Mouse (Mus musculus) heart, postnatal 14 days (tissue): ENCODE data around the gene Mrgprh. TPM values are rescaled to one million over a fixed set of nuclear protein-coding genes. Genes with fewer than 3 reads are reported as not detected.
A peak's percentile ranks its signal among the peaks of the same experiment; 100 is the strongest.
"Not testable (repeated sequence)": the region's sequence is repeated elsewhere in the genome, so short reads cannot be mapped to it uniquely, and the experiment has no call there.

Source experiments
- DNase-seq, 2 experiments: peaks; one replicate each; pipeline ENCODE4 v3.0.0; 2021 to 2022
- intact Hi-C: fragments of 180-260 bp; cut with DNase I; formaldehyde crosslinking; loops from one replicate; pipeline ENCODE4 v1.15.1; 2025
- total RNA-seq, 2 experiments: library from RNA; stranded (reverse); gene quantifications; 2 replicates each; pipeline ENCODE4 v1.2.3; 2021

Gene Mrgprh
- total RNA-seq, 2 experiments from 2014 or later, result 3.6 to 4.1 TPM

DNA sequence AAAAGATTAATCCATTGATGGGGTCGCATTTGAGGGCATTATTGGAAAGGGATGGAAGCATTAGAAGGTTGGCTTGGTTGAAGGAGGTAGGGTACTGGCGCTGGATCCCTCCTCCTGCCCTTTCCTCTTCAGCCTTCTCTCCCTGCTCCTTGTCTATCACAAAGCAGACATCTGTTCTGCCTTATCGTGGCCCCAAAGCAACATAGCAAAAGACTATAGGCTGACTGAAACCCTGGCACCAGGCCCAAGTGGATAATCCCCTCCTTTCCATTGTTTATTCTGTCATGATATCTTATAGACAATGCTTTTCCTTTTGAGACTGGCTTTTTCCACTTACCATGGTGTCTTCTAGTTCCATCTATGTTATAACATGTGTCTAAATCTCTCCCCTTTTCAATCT is 10.4 kb upstream of the Mrgprh start:
- no peak for DNase-seq
- intact Hi-C loops, result no loop called here

DNA sequence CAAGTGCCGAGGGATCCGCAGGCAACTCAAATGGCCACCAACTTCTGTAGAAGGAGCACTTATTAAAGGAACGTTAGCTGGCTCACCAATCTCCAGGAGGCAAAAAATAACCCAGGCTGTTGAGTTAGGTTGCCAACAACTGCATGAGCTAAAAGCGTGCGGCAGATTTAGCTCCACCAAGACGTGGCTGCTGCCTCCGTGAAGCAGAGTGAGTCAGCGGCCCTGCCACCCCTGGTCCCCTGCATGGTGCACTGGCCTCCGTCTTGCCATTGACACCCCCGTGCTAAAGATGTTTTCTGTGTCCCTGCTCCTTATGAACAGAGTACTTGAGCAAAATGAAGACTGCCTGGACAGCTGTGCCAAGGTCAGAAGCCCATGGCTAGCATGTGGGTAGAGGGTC is 9.0 kb upstream of the Mrgprh start:
- intact Hi-C loops, result no loop called here
- DNase-seq, result peak; percentile 18 to 24

DNA sequence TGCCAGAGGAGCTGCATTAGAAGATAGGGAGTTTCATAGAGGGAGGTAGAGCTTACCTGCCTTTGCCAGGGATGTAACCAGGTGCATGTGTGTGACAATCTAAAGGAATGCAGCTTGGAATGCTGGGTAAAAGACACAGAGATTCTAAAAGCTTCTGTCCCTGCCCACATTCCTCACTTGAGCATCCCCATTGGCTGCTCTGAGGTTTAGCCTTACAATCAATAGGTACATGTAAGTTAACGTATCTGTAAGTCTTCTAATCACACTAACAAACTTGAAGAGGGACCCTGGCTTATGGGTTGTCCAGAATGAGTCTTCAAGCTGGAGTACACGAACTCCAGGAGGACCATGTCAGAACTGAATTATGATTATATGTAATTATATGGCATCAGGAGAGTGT is 7.8 kb upstream of the Mrgprh start, which contains the start of gene Mas1:
TSS of gene Mas1 (minus strand) at position 101 of the 400 bp plus-strand sequence.
- intact Hi-C loops, result no loop called here

DNA sequence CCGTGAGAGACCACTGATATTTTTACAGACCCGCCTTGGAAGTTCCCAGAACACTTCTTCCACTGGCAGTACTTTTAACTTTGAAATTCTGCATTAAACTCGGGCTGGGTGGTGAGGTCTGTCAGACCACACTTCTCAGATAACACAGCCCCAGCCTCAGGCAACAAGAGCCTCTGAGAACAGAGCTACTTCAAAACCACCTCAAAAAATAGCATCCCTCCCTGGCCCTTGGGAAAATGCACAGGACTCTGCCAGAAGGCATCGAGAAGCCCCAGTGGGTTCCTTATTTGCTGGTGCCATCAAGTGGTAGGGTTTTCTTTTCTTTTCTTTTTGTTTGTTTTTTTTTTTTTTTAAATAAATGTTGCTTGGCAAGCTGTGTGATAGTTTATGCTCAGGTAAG is 7.2 kb upstream of the Mrgprh start:
- DNase-seq, result no peak
- intact Hi-C loops, result no loop called here

More for the DNA sequence above, 7.8 kb upstream of the Mrgprh start, which contains the start of gene Mas1:
- no peak for DNase-seq

DNA sequence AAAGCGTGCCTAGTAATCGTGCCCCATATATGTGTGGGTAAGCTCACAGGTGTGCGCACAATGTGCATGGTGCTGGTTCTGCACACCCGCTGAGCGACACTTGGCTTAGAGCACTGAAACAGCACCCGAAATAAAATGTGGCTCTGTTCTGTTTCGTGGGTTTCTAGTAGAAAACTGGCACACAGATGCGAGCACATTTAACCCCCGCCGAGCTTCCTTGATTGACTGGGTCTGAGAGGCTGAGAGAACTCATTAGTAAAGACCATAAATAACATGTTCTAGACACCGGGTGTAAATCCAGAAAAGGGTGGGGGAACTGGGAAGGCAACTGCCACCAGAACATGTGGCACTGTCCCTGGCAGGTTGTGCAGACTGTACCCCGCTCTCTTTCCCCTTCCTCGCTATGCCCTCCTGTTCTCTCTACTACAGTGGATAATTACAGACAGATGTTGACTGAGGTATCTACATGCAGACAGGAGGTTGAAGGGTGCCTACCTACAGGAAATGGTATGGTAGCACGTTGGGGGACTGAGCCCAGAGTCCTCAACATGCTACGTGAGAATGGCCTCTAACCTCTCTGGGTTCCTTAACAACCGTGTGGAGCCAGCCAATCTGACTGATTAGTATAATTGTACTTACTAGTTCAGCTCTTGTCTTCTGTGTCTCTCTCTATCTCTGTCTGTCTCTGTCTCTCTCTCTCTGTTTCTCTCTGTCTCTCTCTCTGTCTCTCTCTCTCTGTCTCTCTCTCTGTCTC is 3.4 kb upstream of the Mrgprh start:
- DNase-seq, result no peak
- intact Hi-C loops, result no loop called here

DNA sequence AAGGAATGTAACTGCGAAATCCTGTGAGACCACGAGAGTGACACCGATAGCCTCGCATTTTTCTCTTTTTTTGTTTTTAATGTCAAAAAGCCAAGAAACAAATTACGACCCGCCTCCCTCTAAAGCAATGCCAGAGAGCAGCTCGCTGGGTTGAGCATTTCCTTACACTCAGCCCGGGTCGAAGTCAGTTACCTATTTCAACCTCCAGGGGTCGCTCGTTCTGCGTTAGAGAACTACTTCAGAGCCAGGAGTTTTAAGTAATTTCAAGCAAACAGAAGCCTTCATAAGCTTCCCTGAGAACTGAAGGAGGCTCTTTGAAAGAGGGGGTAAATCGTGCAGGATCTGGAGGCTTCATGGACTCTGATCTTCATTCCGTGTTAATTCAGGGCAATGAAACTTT is 4.3 kb downstream of the Mrgprh start:
- intact Hi-C loops, result loop anchor here (1.0 kb wide), 1 partner anchor 116 kb away; no protein-coding TSS in a partner anchor
- DNase-seq, result peak; percentile 76 to 89

DNA sequence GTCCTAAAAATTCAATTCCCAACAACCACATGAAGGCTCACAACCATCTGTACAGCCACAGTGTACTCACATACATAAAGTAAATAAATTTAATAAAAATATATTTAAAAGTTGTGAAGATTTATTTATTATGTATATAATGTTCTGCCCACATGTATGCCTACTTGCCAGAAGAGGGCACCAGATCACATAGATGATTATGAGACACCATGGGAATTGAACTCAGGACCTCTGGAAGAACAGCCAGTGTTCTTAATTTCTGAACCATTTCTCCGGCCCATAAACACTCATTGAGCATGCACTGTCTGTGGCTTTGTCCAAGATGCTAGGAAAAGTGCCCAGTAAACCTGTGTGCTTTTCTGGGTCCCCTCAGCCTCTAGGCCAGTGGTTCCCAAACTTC is 5.4 kb downstream of the Mrgprh start:
- no peak for DNase-seq
- intact Hi-C loops, result no loop called here

DNA sequence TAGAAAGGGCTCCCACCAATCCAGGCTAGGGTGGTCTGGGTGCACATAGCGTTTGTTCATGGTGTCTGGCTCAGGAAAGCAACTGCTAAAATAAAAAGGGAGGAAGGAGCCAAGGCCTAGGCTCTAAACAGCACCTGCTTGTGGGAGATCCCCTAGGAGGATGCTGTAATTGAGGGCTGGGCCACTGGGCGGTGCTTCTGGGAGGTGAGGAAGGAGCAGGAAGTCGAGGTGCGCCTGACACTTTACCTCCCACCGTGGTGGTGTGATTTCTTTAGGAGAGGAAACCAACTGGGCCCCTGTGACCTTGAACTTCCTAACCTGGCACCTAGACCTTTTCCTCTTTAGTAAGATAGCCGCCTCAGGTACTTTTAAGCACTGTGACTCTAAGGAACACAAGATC is 10.8 kb downstream of the Mrgprh start:
- intact Hi-C loops, result no loop called here
- peak in 1 of 2 experiments; percentile 23 for DNase-seq

DNA sequence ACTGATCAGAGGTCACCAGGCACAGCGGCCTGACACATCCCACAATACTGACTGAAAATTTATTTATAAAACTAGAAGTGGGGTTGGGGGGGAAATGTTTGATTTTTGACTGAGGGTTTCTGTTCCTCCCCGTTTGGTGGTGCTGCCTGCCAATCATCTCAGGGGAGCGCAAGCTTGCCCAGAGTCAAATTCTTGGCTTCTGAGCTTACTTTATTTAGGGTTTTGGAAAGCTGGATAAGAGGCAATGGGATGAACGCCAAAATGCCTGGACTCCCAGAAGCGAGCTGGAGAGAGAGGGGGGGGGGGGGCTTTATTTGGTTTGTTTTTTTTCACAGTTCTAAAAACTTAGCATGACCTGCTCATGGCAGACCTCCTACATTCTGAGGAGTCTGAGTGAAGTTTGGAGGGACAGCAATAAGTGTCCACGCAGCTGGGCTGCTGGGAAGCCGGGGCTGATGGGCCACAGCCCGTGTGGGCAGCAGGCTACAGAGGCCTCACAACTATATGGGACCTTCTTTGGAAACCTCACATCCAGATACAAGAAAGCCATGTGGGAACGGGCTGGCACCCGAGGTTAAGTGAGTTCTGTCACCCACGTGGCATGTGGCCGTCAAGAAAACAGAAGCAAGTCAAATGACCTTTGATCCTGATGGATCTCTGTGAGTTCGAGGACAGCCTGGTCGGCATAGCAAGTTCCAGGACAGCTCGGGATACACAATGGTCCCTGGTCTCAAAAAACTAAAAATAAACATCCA is 11.4 kb downstream of the Mrgprh start:
- peak; percentile 25 to 68 for DNase-seq
- intact Hi-C loops, result no loop called here

DNA sequence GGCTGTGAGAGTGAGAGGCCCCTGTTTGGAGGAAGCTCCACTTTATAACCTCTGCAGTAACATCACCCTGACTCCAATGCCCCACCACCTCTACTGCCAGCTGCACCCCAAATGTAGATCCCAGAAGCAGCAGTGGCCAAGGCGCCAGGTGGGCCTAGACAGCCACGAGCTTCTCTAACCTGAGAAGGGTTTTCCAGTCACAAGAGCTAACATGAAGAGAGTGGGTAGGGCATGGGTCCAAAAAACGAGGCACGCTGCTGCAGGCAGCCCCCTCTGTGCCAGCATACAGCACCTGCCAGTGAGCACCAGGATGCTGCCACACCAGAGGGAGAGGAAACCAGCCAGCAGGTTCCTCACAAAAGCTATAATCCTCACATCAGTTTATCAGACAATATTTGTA is 15.2 kb downstream of the Mrgprh start:
- intact Hi-C loops, result no loop called here

DNA sequence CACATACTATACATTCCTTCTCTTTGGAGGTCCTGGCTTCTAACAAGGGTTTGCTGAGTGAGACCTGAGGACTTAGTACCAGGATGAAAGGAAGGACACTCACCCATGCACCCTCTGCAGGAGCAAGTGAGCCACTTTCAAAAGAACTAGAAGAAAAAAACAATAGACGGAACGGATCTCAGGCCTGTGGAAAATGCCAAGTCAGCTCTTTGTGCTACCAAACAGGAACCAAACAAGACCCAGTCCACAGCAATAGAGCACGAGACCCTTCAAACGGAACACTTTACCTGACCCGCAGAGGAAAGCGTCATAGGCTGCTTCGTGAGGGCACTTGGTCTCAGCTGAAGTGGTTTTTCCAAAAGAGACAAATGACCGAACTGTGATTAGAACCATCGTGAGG is 16.2 kb downstream of the Mrgprh start:
- no peak for DNase-seq
- intact Hi-C loops, result no loop called here

More for the DNA sequence above, 15.2 kb downstream of the Mrgprh start:
- DNase-seq, result no peak

DNA sequence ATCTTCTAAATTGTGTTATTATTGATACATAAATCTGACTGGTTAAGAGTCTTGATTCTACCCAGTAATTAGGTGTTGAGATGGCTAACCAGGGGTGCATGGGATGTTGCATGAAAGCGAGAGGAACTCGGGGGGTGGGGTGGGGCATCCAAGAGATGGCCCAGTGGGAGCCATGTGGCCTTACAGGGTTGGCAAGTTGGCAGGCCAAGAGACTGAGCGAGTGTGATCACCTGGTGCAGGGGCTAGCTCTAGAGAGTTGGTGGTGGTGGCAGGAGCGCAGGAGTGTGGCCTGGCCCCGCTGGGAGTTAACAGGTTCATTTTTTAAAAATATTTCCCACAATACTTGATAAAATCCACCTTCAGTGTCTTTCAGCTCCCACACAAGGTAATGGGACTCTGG is 21.8 kb downstream of the Mrgprh start:
- intact Hi-C loops, result no loop called here
- no peak for DNase-seq

DNA sequence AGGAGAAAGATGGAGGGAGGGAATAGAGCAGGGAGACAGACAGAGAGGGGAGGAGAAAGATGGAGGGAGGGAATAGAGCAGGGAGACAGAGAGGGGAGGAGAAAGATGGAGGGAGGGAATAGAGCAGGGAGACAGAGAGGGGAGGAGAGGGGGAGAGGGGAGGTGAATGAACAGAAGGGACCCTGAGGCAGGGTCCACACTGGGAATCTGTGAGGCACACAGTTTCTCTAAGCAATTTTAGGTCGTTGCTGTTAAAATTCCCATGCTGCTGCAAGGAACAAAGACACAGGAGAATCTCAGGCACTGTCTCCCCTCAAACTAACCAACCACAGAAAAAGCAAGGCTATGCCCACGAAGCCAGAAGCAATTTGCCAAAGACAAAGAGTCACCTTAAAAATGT is 22.8 kb downstream of the Mrgprh start:
- DNase-seq, result not testable (repeated sequence)

DNA sequence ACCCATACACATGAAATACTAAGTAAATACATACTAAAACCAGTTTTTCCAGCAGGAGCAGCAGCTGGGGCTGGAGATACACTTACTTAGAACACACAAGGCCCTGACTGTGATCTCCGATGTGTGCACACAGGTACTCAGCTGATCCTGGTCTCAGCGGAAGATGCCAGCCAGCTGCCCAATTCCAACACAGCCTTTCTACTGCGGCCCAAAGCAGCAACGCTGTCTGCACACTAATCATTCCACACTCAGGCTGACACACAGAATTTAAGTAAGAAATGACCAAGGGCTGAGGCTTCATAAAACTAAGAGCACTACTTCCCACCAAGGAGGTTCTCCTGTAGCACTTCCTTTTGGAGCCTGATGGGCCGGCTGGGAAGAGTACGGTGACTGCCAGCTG is 26.5 kb downstream of the Mrgprh start:
- intact Hi-C loops, result no loop called here
- no peak for DNase-seq

More for the DNA sequence above, 22.8 kb downstream of the Mrgprh start:
- intact Hi-C loops, result not testable (repeated sequence)

DNA sequence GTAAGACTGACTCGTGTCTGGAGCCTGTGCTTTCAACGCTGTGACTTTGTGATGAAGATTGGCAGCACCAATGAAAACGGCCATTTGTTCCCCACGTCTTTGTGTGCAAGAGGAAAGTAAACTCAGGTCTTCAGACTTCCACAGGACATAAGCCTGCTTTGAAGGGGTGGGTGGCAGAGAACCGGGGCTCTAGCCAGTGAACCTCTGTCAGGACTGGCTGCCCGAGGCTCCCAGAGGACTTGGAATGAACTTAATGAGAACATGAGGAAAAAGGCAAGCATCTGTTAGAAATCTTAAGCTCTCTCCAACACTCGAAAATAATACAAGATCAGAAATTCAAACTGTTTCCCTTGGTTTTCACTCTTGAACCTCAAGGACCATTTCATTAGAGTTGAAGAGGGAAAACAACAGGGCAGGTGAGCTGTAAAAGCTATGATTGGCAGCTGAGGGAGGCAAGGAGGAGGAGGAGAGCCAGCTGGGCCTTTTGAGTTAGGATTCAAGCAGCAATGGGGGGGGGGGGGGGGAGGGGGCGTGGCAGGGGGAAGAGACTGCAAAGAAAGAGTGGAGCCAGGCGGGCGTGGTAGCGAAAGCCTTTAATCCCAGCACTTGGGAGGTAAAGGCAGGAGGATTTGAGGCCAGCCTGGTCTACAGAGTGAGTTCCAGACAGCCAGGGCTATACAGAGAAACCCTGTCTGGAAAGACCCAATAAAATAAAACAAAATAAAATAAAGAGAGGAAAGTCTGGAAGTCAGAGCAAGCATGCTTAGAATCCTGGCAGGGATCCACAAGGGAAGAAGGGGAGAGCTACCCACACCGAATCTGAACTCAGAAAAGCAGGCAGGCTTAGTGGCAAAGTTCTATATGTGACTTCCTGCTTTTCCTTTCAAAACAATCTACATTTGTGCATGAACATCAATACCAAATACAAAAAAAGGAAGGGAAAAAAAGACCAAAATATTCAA is 27.8 kb downstream of the Mrgprh start:
- intact Hi-C loops, result no loop called here

DNA sequence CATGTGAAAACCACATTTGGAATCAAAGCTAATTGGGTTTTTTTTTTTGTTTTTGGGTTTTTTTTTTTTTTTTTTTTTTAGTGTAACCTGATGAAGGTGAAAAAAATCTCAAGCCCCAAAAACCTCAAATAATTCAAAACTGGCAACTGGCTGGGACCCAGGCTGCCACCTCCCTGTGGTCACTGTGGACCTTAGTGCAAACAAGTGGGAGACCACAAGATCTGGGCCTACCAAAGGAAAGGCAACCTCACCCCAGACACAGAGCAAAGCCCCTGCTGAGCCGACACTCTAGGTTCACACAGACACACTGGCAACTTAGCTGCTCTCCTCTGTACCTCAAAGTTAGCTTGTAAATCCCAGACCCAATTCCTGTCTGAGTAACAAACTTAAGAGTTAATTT is 28.5 kb downstream of the Mrgprh start:
- no peak for DNase-seq
- intact Hi-C loops, result no loop called here

More for the DNA sequence above, 27.8 kb downstream of the Mrgprh start:
- DNase-seq, result no peak

DNA sequence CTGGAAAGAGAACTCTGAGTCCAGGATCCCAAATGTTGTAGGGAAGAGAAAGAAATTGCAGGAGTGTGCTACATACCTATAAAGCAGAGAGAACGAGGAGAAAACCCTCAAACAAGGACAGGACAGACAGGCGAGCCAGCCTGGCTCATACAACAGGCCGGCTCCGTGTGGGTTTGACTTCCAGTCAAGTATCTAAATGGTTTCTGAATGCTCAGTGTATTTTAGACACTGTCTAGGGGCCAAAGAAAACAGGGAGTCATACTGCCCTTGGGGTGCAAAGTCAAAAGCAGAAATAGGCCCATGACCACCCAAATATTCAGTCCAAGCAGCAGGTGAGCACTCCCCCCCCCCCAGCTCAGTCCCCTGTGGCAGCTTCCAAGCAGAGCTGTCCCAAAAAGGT is 30.0 kb downstream of the Mrgprh start:
- no peak for DNase-seq
- intact Hi-C loops, result no loop called here

DNA sequence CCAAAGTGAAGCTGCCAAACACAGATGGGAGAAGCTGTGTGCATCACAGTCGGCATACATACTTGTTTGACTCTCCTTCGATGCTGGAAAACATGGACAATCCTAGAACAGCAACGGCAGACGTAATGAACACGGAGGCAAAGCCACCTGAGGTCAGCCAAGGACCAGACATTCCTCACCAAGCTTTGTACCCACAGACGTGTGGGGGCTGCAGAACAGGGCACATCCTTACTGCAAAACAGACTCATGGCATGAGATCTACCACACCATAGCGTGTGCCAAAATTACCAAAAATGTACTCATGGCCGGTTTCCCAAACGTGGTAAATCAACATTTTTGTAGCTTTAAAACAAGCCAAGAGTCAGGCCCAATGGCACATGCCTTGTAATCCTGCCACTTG is 30.6 kb downstream of the Mrgprh start:
- DNase-seq, result no peak
- intact Hi-C loops, result no loop called here

DNA sequence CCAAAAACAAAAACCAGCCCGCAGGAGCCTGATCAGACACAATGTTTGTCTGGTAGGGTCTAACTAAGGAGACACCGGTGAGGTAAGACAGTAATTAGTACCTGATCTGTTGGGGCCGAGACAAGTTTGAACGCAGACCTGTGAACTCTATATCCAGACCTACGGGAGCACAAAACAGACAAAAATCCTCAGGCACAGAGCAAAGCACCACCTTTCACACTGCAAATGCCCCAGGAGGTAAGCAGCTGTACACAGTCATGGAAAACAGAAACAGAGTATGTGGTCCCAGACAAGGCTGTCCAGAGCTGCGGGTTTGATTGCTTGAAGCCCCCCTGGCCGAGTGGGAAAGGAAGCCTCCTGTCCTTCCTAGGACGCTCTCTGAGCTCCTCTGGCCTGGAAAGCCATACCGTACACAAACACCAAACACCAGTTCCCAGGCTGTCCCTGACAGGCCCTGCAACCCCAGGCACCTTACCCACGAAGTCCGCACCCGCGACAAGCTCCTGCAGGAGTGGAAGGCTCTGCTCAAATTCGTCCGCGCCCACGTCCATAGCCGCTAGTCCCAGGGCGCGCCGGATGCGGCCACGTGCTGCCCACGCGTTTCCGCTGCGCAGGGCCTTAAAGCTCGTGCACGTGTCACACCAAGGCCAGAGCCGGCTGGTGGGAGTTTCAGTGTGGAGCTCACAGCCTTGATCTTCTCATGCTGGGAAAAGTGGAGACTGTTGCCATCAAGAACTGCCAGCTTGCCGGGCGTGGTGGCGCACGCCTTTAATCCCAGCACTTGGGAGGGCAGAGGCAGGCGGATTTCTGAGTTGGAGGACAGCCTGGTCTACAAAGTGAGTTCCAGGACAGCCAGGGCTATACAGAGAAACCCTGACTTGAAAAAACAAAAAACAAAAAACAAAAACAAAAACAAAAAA is 33.8 kb downstream of the Mrgprh start, which contains the start of gene Pnldc1:
TSS of gene Pnldc1 (minus strand) at position 870 of the 920 bp plus-strand sequence.
- intact Hi-C loops, result no loop called here
- DNase-seq, result peak in 1 of 2 experiments; percentile 18
